Mouse (Mus musculus): ENCODE measurements around the gene Fbxo34.

DNA sequence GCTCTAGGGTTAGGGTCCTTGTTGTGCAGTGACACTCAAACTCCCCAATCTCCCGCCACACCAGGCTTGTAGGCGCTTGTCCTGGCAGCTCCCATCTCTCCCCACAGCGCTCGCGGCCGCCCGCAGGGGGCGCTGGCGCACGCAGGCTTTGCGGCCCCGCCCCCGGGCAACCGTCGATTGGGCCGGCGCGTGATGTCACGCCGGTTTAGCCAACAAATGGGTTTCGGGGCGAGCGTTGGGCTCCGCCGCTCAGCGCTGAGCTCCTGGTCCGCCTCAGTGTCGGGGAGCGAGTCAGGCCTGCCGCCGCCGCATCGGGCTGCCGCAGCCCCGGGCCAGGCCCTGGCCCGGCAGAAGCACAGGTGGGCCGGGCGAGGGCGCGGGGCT is 22.1 kb downstream of the Fbxo34 start:
- TF ChIP-seq CTCF (IDR thresholded peaks at IDR 0.05; ENCODE audit: control insufficient read depth, insufficient read depth, insufficient read length): peak; percentile 93
- no peak for TF ChIP-seq USF1 (IDR thresholded peaks at IDR 0.05; ENCODE audit: low read depth)
- TF ChIP-seq MYOD1 (IDR thresholded peaks at IDR 0.05; ENCODE audit: control insufficient read depth, insufficient read length, low read depth): no peak
- TF ChIP-seq MAX (IDR thresholded peaks at IDR 0.05): peak; percentile 67
- TF ChIP-seq MYOG (IDR thresholded peaks at IDR 0.05; ENCODE audit: control insufficient read depth, extremely low read depth, insufficient read length): no peak
- TF ChIP-seq FOSL1 (IDR thresholded peaks at IDR 0.05; ENCODE audit: insufficient read depth, low read length, poor library complexity, severe bottlenecking): no peak

Data from C2C12 (cell line).